Mouse (Mus musculus): ENCODE results near the gene Topaz1. TPM values are rescaled to one million over a fixed set of nuclear protein-coding genes. Genes with fewer than 3 reads are reported as not detected.
A peak's percentile ranks its signal among the peaks of the same experiment; 100 is the strongest.
"Not testable (repeated sequence)": the region's sequence is repeated elsewhere in the genome, so short reads cannot be mapped to it uniquely, and the experiment has no call there.

Topaz1 gene
- total and polyA plus RNA-seq, 2 experiments = not detected

GRCm38 (mm10) chr9:122846156-122846555, 99.0 kb downstream of the Topaz1 start:
- Histone ChIP-seq H3K27me3 (ENCODE audit: control insufficient read depth, insufficient read depth, low read length) (no peaks in the 10 kb centered on the region), H3K4me1 (ENCODE audit: control insufficient read depth, insufficient read depth, low read length) (peaks cover 10% of the 10 kb centered on the region; the same call in 1 of the 2 replicates), H3K36me3 (ENCODE audit: control insufficient read depth, insufficient read depth, low read length) (peaks cover 15% of the 10 kb centered on the region), H3K9ac (ENCODE audit: low read depth, low read length) (no peak overlapping the region), H3K4me3 (ENCODE audit: insufficient read depth, low read depth, low read length) (no peak overlapping the region), H3K79me2 (ENCODE audit: control insufficient read depth, insufficient read depth, low read length) (no peaks in the 10 kb centered on the region), H3K27ac (replicated peaks; ENCODE audit: insufficient read depth, low read depth, low read length) (peak overlapping the region; percentile 77)
- TF ChIP-seq POLR2A (IDR thresholded peaks at IDR 0.05; ENCODE audit: extremely low read depth, insufficient read depth, low read length) (no peak), CTCF (IDR thresholded peaks at IDR 0.05; ENCODE audit: low read depth, low read length) (no peak)
- peak; percentile 52 for DNase-seq (ENCODE audit: extremely low read depth, low read depth, low spot score)

DNA sequence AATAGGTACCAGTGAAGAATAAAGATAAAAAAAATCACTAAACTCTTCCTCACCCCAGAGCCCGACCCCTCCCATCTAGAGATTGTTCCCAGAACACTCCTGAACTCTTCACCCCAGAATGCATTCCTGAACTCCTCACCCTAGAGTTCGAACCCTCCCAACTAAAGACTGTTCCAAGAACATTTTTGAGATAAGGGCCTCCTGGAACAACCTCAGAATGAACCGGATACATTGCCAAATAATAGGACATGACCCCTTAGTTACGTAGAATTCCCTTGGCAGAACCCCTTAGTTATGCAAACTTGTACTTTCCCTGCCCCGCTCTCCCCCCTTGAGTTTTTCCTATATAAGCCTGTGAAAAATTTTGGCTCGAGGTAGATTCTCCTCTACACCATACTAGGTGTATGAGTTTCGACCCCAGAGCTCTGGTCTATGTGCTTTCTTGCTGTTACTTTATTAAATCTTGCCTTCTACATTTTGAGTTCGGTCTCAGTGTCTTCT, 100.7 kb downstream of the Topaz1 start:
- not testable (repeated sequence) for H3K27me3 ChIP-seq (ENCODE audit: control insufficient read depth, insufficient read depth, low read length); DNase-seq (ENCODE audit: extremely low read depth, low read depth, low spot score); H3K4me3 ChIP-seq (ENCODE audit: insufficient read depth, low read depth, low read length); H3K9ac ChIP-seq (ENCODE audit: low read depth, low read length); H3K79me2 ChIP-seq (ENCODE audit: control insufficient read depth, insufficient read depth, low read length)
- peak overlapping the region; percentile 39; the same call in 1 of the 2 replicates for H3K27ac ChIP-seq (replicated peaks; ENCODE audit: insufficient read depth, low read depth, low read length)
- H3K36me3 ChIP-seq (ENCODE audit: control insufficient read depth, insufficient read depth, low read length) = peaks cover 32% of the 10 kb centered on the region
- 29% methylated on average over 6 of the region's 8 CpGs for WGBS
- H3K4me1 ChIP-seq (ENCODE audit: control insufficient read depth, insufficient read depth, low read length) = peaks cover 10% of the 10 kb centered on the region; the same call in 1 of the 2 replicates

Other genes with a start within 250 kb of the Topaz1 start
- 13.7 and 14.2 TPM in 2 replicates for gene Tcaim, start 58.2 kb downstream of the Topaz1 start, total RNA-seq (2014; rRNA removed)
- 5.5 and 7.2 TPM in 2 replicates for gene Tcaim, start 58.2 kb downstream of the Topaz1 start, polyA plus RNA-seq (2012; rRNA removed)
- not detected in 2 replicates for gene Gm35549, start 96.7 kb downstream of the Topaz1 start, total RNA-seq (2014; rRNA removed)
- not detected in 2 replicates for gene Gm35549, start 96.7 kb downstream of the Topaz1 start, polyA plus RNA-seq (2012; rRNA removed)
- gene Zfp445, start 118.7 kb downstream of the Topaz1 start, total RNA-seq (2014; rRNA removed) = 52.2 TPM in 2 replicates
- gene Zfp445, start 118.7 kb downstream of the Topaz1 start, polyA plus RNA-seq (2012; rRNA removed) = 22.3 and 27.8 TPM in 2 replicates
- 11.8 and 13.0 TPM in 2 replicates for gene Zkscan7, start 138.3 kb downstream of the Topaz1 start, total RNA-seq (2014; rRNA removed)
- gene Zkscan7, start 138.3 kb downstream of the Topaz1 start, polyA plus RNA-seq (2012; rRNA removed) = 2.7 and 3.8 TPM in 2 replicates
- gene Zfp105, start 175.7 kb downstream of the Topaz1 start, total RNA-seq (2014; rRNA removed) = 0.54 and 1.0 TPM in 2 replicates
- 0.04 and 0.11 TPM in 2 replicates for gene Zfp105, start 175.7 kb downstream of the Topaz1 start, polyA plus RNA-seq (2012; rRNA removed)
- gene 1110059G10Rik, start 203.7 kb downstream of the Topaz1 start, total RNA-seq (2014; rRNA removed) = 4.1 and 5.2 TPM in 2 replicates
- gene 1110059G10Rik, start 203.7 kb downstream of the Topaz1 start, polyA plus RNA-seq (2012; rRNA removed) = 1.1 and 1.8 TPM in 2 replicates
- gene Kif15, start 203.7 kb downstream of the Topaz1 start, total RNA-seq (2014; rRNA removed) = 0.60 and 1.0 TPM in 2 replicates
- gene Kif15, start 203.7 kb downstream of the Topaz1 start, polyA plus RNA-seq (2012; rRNA removed) = 0.15 TPM in 1 of 2 replicates, not detected in the other